Mouse (Mus musculus) frontal cortex, postnatal 36 days (tissue): ENCODE results near the gene Col6a3.

Source experiments
- DNase-seq, 2 experiments: peaks; one replicate each; pipeline ENCODE4 v3.0.0; 2022; ENCODE audit warnings: low spot score in 2 of 2

The Col6a3 gene

DNA sequence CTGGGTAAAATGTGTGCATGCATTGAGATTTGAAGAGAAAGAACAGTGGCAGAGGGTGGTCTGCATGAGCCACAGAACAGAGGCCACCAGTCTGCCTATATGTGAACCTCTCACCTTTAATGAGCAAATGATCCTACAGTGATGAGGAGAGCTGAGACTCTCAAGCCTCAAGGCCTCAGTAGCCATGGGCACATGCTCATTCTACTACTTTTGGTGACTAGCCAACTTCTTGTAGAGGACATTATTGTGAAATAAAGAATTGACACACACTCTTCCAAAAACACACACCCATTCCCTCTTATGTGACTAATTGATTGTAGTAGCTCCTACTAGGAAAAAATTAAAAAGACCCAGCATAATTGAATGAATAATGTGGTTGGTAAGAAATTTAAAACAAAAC lies 120.0 kb downstream of the Col6a3 start:
- no peak for DNase-seq

DNA sequence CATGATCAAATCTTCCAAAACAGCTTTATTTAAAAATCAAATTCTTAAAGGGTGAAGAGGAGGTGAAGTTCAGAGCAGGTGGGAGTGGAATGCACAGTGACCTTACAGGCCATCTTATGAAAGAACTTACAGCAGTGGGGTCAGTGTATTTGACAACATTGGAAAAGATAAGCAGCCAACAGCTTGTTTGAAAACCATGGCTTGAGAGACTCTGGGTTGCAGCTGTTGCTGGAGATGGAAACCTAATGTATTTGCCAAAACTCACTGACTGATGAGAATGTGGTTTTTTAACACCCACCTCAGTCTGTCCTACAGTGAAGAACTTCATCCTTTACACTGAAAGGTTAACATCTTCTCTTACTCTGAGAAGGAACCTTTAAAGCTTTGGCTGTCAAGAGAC lies 120.4 kb downstream of the Col6a3 start:
- DNase-seq: no peak

DNA sequence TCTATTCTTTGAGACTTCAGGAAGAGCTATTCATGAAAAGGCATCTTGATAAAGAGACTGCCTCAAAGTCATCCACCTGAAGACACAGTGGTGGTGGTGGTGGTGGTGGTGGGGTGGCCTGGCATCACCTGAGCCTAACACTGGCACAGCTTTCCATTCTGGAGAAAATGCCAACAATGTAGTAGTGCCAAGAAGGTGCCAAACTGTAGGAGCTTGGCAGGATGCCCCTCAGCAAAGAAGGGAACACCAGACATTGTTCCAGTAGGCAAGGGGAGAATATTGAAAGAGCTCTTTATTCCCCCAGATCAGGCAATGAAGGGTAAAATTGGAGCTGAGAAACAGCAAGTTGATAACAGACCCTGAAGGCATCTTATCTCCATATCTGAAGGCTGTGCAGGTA lies 121.8 kb downstream of the Col6a3 start:
- DNase-seq: no peak

DNA sequence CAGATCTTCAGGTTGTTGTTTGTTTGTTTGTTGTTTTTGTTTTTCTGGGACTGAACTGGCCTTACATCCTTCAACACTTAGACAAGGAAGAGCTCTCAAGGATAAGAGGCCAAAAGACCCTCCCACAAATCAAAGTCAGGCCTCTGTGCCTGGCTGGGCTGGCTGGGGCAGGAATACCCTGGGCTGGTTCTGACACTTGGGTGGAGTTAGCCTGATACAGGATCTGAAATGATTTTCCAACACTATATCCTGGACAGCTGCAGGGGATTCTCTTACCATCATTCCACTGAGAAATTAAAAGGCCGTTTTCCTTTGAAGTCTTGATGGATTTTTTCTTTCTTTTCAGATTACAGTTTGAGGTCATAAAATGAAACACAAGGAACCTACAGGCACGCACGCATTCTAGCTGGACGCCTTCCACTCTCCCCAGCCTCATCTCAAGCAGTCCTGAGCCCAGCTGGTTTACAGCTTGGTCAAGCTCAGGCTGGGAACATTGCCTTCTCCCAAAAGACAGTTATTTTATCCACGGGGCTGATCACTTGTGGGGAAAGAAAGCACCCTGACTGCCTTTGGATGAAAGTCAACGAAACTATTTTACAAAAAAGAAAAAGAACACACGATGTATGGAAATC lies 123.0 kb downstream of the Col6a3 start:
- DNase-seq: no peak

DNA sequence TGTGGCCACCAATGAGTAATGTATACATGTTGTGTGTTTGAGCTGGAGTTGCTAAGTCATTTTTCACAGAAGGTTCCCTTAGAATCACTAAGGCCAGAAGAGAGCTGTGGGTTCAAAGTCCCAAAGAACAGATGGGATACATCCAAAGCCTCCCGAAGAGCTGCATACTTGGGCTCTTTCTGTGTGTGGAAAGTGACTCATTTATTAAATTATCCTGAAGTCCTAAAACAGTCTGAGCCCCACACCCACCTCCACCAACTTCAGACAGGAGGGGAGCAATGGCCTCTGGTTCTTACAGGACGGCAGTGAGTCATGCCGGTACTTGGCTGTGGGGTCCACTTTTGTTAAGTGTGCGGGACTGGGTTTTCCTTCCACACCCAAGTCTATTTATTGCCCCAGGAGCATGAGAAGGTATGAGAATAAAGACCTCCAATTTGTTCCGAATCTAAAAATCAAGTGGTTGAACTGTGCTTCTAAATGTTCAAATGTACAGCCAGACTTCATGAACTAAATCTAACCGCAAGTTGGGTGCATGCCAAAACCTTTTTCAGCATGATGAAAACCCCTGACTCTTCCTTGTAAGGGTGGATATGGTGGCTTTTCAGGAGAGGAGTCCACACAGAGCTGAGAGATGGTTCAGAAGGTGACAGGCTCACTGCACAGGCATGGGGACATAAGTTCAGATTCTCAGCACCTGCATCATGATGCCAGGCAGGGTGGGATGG lies 124.8 kb downstream of the Col6a3 start:
- no peak for DNase-seq

DNA sequence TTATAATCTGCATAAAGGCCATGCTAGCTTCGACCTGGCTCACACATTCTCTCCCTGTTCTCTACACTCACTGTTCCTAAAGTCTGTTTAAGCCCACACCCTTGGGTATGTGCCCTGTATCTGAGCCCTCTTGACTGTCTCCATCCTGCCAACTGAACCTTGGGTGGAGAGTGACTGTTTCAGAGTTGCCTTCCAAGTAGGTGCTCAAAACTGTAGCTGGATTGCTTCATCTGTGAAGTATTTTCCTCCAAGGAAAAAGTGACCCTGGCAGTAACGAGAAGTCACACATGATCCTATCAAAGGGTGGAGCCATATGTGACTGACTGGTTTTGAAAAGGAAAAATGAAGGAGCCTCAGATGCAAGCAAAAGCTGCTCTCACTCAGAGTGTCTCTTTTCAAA lies 127.5 kb downstream of the Col6a3 start:
- no peak for DNase-seq
